Mouse (Mus musculus): ENCODE data around the gene Gas2. TPM values are rescaled to one million over a fixed set of nuclear protein-coding genes. Genes with fewer than 3 reads are reported as not detected.

The Gas2 gene
- polyA plus RNA-seq, 1 experiment, result 25.7 TPM

DNA sequence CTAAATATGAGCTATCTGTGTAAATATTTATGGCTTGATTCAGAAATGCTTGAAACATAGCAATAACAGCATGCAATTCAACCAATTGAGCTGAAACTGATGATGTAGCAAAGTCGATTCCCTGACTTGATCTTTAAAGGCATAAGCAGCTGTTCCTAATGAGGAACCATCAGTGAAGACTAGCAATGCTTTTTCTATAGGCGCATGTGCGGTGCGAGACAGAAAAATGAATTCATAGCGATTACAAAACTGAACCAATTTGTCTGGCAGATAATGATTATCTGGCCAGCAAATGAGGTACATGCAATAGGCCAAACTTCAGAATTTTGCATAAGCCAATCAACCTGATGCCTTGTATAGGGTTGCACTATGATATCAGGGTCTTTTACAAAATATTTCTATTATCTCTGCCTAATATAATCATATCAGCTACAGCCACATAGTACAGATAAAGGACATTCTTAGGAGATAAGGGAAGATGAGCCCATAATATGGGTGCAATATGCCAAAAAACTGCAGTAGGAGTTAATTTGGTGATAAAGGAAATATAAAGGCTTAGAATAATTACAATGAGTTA, 162.3 kb downstream of the Gas2 start:
- Histone ChIP-seq H3K27ac (ENCODE audit: insufficient read depth, low read length) (no peak overlapping the region), H3K9me3 (replicated peaks; ENCODE audit: control insufficient read depth, insufficient read depth, low read length, poor library complexity, severe bottlenecking) (no peaks in the 10 kb centered on the region), H3K4me3 (ENCODE audit: low read depth, low read length) (no peak overlapping the region), H3K4me1 (ENCODE audit: control insufficient read depth, insufficient read depth, low read length) (no peaks in the 10 kb centered on the region), H3K9ac (ENCODE audit: low read depth, poor library complexity, severe bottlenecking) (no peak overlapping the region), H3K27me3 (ENCODE audit: control insufficient read depth, insufficient read depth, low read length, poor library complexity, severe bottlenecking) (no peaks in the 10 kb centered on the region), H3K36me3 (ENCODE audit: control insufficient read depth, insufficient read depth, low read length, poor library complexity, severe bottlenecking) (no peaks in the 10 kb centered on the region)
- TF ChIP-seq EP300 (IDR thresholded peaks at IDR 0.05; ENCODE audit: insufficient read depth, low read depth, low read length) (no peak), POLR2A (IDR thresholded peaks at IDR 0.05; ENCODE audit: insufficient read depth, low read length) (no peak), CTCF (IDR thresholded peaks at IDR 0.05; ENCODE audit: low read depth, low read length) (no peak)

DNA sequence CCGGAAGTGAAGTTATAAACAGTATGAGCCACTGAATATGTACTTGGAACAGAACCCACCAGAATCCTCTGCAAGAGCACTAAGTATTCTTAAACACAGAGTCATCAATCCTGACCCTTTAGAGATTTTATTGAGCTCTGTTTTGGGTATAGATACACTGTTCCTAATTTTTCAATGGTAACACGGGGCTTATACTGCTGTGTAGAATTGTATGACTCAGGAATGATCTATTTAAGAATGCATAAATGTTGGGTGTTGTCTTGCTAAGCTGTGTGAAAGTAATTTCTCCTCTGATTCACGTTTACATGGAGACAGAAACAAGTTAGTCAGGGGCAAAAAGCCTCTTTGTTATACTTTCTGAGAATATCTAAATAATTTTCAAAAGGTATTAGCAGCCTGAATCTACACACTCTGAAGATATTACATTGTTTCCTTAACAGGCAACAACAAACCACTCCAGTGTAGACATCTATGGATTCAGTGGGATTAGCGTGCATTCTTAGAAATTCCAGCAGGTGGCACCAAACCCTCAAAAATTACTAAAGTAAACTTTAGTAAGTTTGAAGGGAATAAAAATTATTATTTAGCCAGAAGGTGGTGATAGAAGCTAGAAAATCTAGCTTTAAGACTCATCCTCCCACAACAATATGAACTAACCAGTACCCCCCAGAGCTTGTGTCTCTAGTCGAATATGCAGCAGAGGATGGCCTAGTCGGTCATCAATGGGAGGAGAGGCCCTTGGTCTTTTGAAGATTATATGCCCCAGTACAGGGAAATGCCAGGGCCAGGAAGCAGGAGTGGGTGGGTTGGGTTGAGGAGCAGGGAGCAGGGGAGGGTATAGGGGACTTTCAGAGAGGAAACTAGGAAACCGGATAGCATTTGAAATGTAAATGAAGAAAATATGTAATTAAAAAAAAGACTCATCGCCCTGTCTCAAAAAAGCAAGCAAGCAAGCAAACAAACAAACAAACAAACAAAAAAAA, 176.1 kb downstream of the Gas2 start:
- Histone ChIP-seq H3K27me3 (ENCODE audit: control insufficient read depth, insufficient read depth, low read length, poor library complexity, severe bottlenecking) (no peaks in the 10 kb centered on the region), H3K27ac (ENCODE audit: insufficient read depth, low read length) (no peak overlapping the region), H3K9ac (ENCODE audit: low read depth, poor library complexity, severe bottlenecking) (no peak overlapping the region), H3K36me3 (ENCODE audit: control insufficient read depth, insufficient read depth, low read length, poor library complexity, severe bottlenecking) (no peaks in the 10 kb centered on the region), H3K4me3 (ENCODE audit: low read depth, low read length) (no peak overlapping the region), H3K4me1 (ENCODE audit: control insufficient read depth, insufficient read depth, low read length) (no peaks in the 10 kb centered on the region), H3K9me3 (replicated peaks; ENCODE audit: control insufficient read depth, insufficient read depth, low read length, poor library complexity, severe bottlenecking) (no peaks in the 10 kb centered on the region)
- TF ChIP-seq EP300 (IDR thresholded peaks at IDR 0.05; ENCODE audit: insufficient read depth, low read depth, low read length) (no peak), CTCF (IDR thresholded peaks at IDR 0.05; ENCODE audit: low read depth, low read length) (no peak), POLR2A (IDR thresholded peaks at IDR 0.05; ENCODE audit: insufficient read depth, low read length) (no peak)

Other genes with a start within 250 kb of the Gas2 start
- not detected in 2 replicates for gene Slc17a6, start 240.0 kb upstream of the Gas2 start, polyA plus RNA-seq (2011; ENCODE audit: insufficient read depth, insufficient read length, low read depth, missing spikeins)
- gene Fancf, start 252 bp downstream of the Gas2 start, polyA plus RNA-seq (2011; ENCODE audit: insufficient read depth, insufficient read length, low read depth, missing spikeins), result 6.8 and 8.4 TPM in 2 replicates
- 7.2 and 8.0 TPM in 2 replicates for gene Svip, start 144.0 kb downstream of the Gas2 start, polyA plus RNA-seq (2011; ENCODE audit: insufficient read depth, insufficient read length, low read depth, missing spikeins)
- not detected in 2 replicates for gene 1700015G11Rik, start 153.7 kb downstream of the Gas2 start, polyA plus RNA-seq (2011; ENCODE audit: insufficient read depth, insufficient read length, low read depth, missing spikeins)